10 mouse cellular contexts compared by ENCODE assay signal in genomic region chr10:125538316-125538715, GRCm38 (mm10).
DNase-seq lines count a peak whose midpoint lies in the region; ATAC-seq and TF ChIP-seq lines count a peak whose summit lies in the region.
"Had no signal": no experiment of that assay in that cellular context is flagged by ENCODE, and none has a peak within 500 bp of the region (broad histone marks: within the 10 kb centered on the region; RNA-seq: fewer than 3 reads in every experiment).

No protein-coding gene starts in this region.

- no peaks in the 10 kb centered on the region for H3K36me3 ChIP-seq in limb, embryonic 11.5 days (ENCODE audit: control insufficient read depth, insufficient read depth, low read length)
- no peaks in the 10 kb centered on the region for H3K36me3 ChIP-seq in limb, embryonic 10.5 days
- H3K36me3 ChIP-seq in kidney, embryonic 16.5 days (ENCODE audit: insufficient read depth, low read length), result no peaks in the 10 kb centered on the region
- H3K36me3 ChIP-seq: liver, embryonic 13.5 days had no signal

- H3K27me3 ChIP-seq in limb, embryonic 11.5 days (ENCODE audit: control insufficient read depth, insufficient read depth, low read length), result no peaks in the 10 kb centered on the region
- no peaks in the 10 kb centered on the region for H3K27me3 ChIP-seq in limb, embryonic 10.5 days (ENCODE audit: low read depth, poor library complexity, severe bottlenecking)
- H3K27me3 ChIP-seq in kidney, embryonic 16.5 days (ENCODE audit: insufficient read depth, low read length), result no peaks in the 10 kb centered on the region
- H3K27me3 ChIP-seq: liver, embryonic 13.5 days had no signal

- peak; percentile 8 to 10 for DNase-seq in cerebellum, adult 18-20 months
- DNase-seq in cerebellum, adult 11-12 months, result no peak
- peak; percentile 38 for DNase-seq in limb, embryonic 11.5 days (ENCODE audit: low spot score)
- no peak for DNase-seq in limb, embryonic 10.5 days (ENCODE audit: low spot score)
- DNase-seq in brain, embryonic 14.5 days (ENCODE audit: low read depth), result peak; percentile 81
- peak; percentile 69 for DNase-seq in retina, postnatal 1 day
- no peak for DNase-seq in gastrocnemius, postnatal 14 days
- DNase-seq: liver, embryonic 13.5 days had no signal

- TF ChIP-seq POLR2A in brain, embryonic 14.5 days (IDR thresholded peaks at IDR 0.05; ENCODE audit: borderline replicate concordance, extremely low read depth, insufficient read depth, insufficient read length, poor library complexity, severe bottlenecking), result no peak

- intact Hi-C loops in gastrocnemius, postnatal 14 days (cut with DNase I; ENCODE audit: low total_unique reads), result loop anchor here (10.0 kb wide), 1 partner anchor 274 kb away; no protein-coding TSS in a partner anchor

- H3K4me2 ChIP-seq in limb, embryonic 11.5 days (ENCODE audit: low read depth, severe bottlenecking), result no peak overlapping the region
- H3K4me2 ChIP-seq in kidney, embryonic 16.5 days (replicated peaks; ENCODE audit: low read depth, low read length), result no peak overlapping the region
- H3K4me2 ChIP-seq: liver, embryonic 13.5 days had no signal

- 60% methylated on average over 1 of the region's 1 CpGs for WGBS in limb, embryonic 11.5 days
- WGBS in limb, embryonic 10.5 days, result 47% methylated on average over 1 of the region's 1 CpGs
- WGBS in kidney, embryonic 16.5 days, result 44% methylated on average over 1 of the region's 1 CpGs

- TF ChIP-seq CTCF in brain, embryonic 14.5 days (IDR thresholded peaks at IDR 0.05; ENCODE audit: borderline replicate concordance, extremely low read depth, insufficient read depth, insufficient read length), result peak; percentile 62; the same call in 1 of the 2 replicates

- no peaks in the 10 kb centered on the region for H3K9me3 ChIP-seq in limb, embryonic 11.5 days (ENCODE audit: control insufficient read depth, low read length)
- no peaks in the 10 kb centered on the region for H3K9me3 ChIP-seq in limb, embryonic 10.5 days (replicated peaks)
- no peaks in the 10 kb centered on the region for H3K9me3 ChIP-seq in kidney, embryonic 16.5 days (ENCODE audit: low read length)
- H3K9me3 ChIP-seq: liver, embryonic 13.5 days had no signal

- ATAC-seq in limb, embryonic 11.5 days (ENCODE audit: insufficient number of reproducible peaks, low FRiP score, low TSS enrichment, low read depth), result no peak; the same call in 1 of the 2 replicates
- ATAC-seq in kidney, embryonic 16.5 days (ENCODE audit: low FRiP score, low TSS enrichment), result peak; percentile 76; the same call in 1 of the 2 replicates

- H3K4me3 ChIP-seq in limb, embryonic 11.5 days (ENCODE audit: low read depth, low read length), result no peak overlapping the region
- no peak overlapping the region for H3K4me3 ChIP-seq in limb, embryonic 10.5 days
- no peak overlapping the region for H3K4me3 ChIP-seq in kidney, embryonic 16.5 days (ENCODE audit: low read length)
- H3K4me3 ChIP-seq: erythroblast, embryonic 14.5 days; liver, embryonic 13.5 days had no signal

- no peak overlapping the region for H3K9ac ChIP-seq in limb, embryonic 11.5 days (ENCODE audit: low read length)
- no peak overlapping the region for H3K9ac ChIP-seq in kidney, embryonic 16.5 days (replicated peaks; ENCODE audit: low read length)
- H3K9ac ChIP-seq: liver, embryonic 13.5 days had no signal

- H3K27ac ChIP-seq in limb, embryonic 11.5 days (replicated peaks; ENCODE audit: low read depth, low read length), result no peak overlapping the region
- H3K27ac ChIP-seq in limb, embryonic 10.5 days, result no peak overlapping the region
- no peak overlapping the region for H3K27ac ChIP-seq in kidney, embryonic 16.5 days (ENCODE audit: low read length)
- H3K27ac ChIP-seq: liver, embryonic 13.5 days had no signal

- no peaks in the 10 kb centered on the region for H3K4me1 ChIP-seq in limb, embryonic 11.5 days (ENCODE audit: control insufficient read depth, insufficient read depth, low read length)
- H3K4me1 ChIP-seq in limb, embryonic 10.5 days, result no peaks in the 10 kb centered on the region
- H3K4me1 ChIP-seq in kidney, embryonic 16.5 days (ENCODE audit: insufficient read depth, low read length), result no peaks in the 10 kb centered on the region
- H3K4me1 ChIP-seq: liver, embryonic 13.5 days had no signal

Comparison
In these comparisons a context has a peak if more than half of its experiments do, and no peak if none do; other contexts are left out.
1. DNase-seq: peak in cerebellum, adult 18-20 months (2 of 2), limb, embryonic 11.5 days (single experiment), brain, embryonic 14.5 days (single experiment) and retina, postnatal 1 day (single experiment); none in cerebellum, adult 11-12 months (single experiment), limb, embryonic 10.5 days (single experiment) and gastrocnemius, postnatal 14 days (single experiment).